Mouse (Mus musculus) brain, adult 2 months (tissue): Measurements from ENCODE around the gene Smg9.

Experiments
- DNase-seq: peaks from one replicate; pipeline ENCODE4 v3.0.0; 2011; ENCODE audit warnings: low read depth, low spot score

Gene Smg9

DNA sequence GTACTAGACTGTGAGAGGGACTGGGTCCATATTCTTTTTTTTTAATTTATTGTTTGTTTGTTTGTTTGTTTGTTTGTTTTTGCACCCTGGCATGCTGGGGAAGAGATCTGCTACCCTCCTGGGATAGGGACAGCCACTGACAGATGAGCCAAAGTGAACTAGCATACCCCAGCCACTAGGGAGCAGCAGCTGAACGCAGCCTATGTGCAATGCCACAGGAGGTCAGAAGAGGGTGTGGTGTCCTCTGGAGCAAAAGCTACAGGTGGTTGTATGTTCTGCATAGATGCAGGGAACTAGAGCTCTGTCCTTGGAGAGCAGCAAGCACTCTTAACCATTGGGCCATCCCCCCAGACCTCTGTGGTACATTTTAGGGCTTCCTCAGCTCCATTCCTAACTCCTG is 42.4 kb downstream of the Smg9 start:
- DNase-seq, result peak; percentile 87

DNA sequence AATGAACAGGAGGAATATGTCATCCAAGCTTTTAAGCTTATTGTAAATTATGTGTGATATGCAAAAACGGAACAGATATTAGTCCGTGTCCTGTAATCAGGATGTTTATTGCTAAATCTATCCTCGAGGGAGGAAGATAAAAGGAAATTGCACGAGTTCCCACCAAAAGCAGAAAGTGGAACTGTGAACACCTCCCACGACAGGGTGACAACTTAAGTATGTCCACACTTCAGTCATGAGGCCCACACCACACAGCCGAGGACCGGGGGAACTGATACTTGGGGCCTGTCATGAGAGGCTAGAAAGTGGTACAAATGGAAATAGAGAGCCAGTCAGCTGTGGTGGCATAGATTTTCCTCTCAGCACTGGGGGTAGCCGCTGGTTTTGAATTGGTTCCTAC is 42.9 kb downstream of the Smg9 start:
- DNase-seq, result peak; percentile 37

DNA sequence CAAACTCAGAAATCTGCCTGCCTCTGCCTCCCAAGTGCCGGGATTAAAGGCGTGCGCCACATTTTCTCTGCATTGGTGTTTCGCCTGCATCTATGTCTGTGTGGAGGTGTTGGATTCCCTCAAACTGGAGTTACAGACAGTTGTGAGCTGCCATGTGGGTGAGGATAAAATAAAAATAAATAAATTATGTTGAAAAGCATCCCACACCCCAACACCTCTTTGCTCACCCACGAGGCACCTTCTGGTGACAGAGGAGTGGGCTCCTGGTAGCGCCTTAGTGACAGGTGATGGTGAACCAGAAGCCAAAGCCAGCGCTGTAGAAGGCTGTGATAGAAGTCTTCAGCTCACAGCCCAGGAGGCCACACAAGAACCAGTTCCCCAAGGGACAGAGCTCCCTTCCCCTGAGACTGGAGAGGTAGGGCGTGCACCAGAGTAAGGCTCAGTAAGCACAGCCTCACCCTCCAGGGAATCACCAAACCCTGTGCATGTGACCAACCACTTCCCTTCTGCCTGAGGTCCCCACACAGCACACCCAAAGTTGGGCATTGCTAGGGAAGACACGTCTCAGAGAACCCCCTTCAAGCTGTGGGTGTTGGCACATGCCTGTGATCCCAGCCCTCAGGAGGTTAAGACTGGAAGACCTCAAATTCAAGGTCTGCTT is 46.0 kb downstream of the Smg9 start:
- peak; percentile 39 for DNase-seq

- peak; percentile 77 for DNase-seq
These were observed 47.4 kb downstream of the Smg9 start for GRCm38 (mm10) chr7:24446697-24447340.

GRCm38 (mm10) chr7:24448782-24449517 is 49.5 kb downstream of the Smg9 start:
- peak; percentile 85 for DNase-seq

DNA sequence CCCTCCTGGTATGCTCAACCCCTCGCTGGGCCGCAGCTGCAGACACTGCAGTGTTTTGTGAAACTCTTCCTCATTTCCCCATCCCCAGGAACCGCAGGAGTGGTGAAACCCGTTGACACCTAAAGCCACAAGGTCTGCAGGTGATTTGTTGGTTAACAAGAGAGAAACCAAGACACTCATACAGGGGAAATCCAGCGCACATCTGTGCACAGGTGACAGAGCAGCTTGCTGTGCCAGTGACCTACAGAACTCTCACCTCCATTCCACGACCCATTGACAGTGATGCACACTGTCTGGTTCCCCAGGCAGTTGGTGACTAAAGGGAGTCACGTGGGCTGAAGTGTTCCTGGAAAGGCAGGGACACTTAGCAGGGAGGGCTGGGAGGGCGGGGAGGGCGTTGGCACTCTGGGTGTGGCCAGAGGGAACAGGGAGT is 51.2 kb downstream of the Smg9 start:
- no peak for DNase-seq

- peak; percentile 68 for DNase-seq
These were observed 52.5 kb downstream of the Smg9 start, which contains the start of gene Irgc1 for GRCm38 (mm10) chr7:24451855-24452311. TSS of gene Irgc1 (minus strand) at chr7:24452297.

GRCm38 (mm10) chr7:24454199-24454598 is 54.8 kb downstream of the Smg9 start:
- no peak for DNase-seq

DNA sequence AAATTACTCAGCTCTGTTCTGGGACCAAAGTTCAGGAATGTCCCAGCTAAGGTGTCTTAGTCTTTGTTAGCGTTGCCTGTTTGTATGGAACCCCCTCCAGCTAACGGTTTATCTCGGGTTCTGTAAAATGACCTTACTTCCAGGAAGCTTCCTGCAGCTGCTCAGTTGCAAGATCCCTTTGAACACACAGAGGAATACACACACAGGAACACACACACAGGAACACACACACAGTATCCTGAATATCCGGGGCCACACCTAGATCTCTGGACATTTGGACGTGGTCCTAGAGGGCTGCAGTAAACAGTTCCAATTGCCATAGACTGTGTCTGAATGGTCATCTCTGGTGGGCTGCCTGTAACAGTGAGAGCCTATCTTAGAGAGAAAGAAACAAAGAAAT is 56.3 kb downstream of the Smg9 start:
- no peak for DNase-seq

DNA sequence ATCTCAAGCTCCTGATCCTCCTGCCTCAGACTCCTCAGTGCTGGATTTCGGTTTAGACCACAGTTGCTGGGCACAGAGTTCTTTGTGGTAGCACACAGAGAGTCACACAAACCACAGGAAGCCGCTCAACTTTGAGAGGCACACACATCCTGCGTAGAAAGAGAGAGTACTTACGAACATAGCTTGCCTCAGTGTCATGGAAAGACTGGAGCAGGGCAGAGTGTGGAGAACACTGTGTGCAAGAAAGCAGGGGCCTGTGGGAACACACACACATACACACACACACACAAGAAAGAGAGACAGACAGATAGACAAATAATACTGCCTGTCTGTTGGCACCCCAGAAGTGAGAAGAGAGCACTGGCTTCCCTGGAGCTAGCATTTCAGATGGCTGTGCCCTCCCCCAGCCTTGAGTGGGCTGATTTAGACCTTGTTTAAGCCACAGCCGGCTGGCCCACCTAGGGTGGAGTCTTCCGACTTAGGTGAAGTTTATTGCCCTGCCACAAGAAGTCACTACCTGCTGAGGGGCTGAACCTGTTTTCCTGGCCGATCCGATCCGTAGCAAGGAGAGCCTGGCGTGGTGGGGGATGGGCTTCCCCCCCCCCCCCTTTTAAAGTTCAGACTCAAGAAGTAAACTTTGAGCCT is 58.4 kb downstream of the Smg9 start:
- no peak for DNase-seq

DNA sequence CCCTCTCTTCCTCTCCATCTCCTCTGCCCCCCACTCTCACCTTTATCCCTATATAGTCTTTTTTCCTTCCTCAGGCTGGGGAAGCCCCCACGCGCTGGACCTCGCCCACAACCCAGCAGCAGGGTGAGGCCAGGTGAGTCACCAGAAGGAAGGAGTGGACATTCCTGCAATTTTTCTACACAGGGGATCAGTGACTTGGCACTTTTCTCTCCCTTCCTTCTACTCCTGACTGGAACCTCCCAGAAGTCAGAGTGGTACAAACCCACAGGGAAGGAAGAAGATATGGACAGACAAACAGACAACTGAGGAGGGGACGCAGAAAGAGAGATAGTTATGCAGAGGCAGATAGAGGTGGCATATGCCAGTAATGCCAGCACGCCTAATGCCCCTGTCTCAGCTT is 60.0 kb downstream of the Smg9 start:
- no peak for DNase-seq

DNA sequence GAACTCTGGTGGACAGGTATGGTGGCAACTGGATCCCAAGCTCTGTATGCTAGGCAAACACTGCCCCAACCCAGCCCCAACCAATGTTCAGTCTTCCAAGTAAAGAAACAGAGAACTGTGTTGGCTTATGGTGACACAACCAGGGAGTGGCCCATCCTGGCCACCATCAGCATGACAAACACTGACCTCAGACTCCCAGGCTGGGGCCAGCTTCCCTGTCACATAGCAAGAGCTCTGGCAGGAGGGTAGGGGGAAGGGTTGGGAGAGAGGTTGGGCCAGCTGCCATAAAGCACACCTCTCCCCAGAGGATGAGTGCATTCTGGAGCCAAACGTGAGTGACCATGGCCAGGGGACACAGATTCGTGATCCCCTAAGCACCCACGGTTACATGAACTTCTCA is 60.4 kb downstream of the Smg9 start:
- no peak for DNase-seq

DNA sequence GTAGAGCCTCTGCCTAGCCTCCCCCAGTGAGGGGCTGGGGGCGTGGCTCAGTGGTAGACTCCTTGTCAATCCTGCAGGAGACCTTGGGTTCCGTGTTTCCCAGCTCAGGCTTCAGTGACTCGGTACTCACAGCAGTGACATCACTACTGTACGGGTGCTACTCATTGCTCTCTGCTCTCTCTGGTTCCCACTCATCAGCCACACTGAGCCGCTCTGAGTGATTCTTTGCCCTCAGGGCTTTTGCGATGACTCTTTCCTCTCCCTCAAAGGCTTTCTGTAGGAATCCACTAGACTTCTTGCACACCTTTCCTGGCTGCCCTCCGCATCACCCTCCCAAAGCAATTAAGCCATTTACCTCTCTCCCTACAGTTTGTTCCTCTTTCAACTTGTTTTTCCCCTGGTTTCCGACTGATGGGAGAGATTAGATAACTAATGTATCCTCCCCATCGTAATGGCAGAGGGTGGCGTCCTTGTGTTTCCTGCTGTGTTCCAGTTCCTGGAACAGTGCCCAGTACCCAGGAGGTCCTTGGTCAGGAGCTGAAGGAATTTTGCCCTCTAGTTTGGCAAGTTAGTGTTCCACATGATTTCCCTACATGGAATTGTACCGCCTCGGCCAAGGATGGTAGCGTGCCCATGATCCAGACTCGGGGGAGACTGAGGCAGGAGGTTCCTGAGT is 62.1 kb downstream of the Smg9 start:
- no peak for DNase-seq

DNA sequence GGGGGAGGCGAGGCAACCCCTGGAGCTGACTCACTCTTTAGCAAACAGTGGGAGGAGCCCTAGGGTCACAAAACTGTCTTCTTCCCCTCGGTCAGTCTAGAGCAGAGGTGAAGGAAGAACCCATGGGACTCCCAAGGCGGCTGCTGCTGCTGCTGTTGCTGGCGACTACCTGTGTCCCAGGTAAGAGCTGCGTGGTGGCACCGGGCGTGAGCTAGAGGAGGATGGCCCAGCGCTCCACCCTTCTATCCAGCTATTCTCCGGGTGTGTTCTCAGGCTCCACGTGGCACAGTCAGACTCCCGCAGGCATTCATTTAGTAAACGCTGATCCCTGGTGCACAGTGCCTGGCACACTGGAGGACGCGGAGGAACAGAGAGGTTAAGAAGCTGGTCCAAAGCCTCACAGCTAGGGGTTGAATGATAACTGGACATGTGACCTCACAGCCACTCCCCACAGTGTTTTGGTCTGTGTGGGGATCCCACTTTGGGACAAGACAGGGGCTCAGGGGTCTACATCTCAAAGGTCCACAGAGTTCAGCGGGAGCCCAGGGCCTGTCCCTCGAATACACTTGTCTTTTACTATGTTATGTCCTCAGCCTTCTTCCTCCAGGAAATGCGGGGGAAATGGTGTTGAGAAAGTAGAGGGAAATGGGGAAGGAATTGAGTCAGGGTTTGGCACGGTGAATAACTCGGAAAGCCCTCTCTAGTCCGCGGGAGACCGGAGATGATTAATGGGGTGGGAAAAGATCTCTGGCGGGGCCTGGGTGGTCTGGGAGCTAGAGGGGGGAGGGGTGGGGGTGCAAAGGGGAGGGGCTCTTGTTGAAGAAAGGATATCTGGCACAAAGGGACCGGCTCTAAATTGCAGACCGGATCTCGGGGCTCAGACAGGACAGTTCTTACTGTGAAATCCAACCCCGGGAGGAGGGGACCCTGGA is 63.2 kb downstream of the Smg9 start, which contains the start of gene Plaur:
Gene Plaur, plus strand, starts transcription at position 97 of the 932 bp plus-strand sequence.
- DNase-seq, result no peak

GRCm38 (mm10) chr7:24466835-24467234 is 67.4 kb downstream of the Smg9 start:
- no peak for DNase-seq

- no peak for DNase-seq
These were observed 68.5 kb downstream of the Smg9 start for GRCm38 (mm10) chr7:24467886-24468285.

GRCm38 (mm10) chr7:24469126-24469525 is 69.7 kb downstream of the Smg9 start:
- no peak for DNase-seq

DNA sequence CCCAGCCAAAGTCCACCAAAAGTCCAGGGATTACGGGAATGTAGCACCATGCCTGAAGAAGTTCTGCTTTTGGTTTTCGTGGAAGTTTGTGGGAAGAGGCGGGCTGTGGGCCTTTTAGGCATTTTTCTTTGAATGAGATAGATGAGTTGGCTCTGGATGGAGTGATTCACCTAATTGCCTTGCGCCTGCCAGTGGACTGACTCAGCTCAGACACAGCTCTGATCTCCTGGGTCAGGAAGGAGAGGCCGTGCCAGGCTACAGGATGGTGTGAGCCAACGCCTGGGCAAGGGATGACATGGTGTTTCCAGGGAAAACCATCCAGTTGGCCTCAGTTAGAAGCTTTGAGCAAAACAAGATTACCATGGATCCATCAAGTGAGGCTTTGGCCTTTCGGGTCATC is 70.9 kb downstream of the Smg9 start:
- peak; percentile 87 for DNase-seq
